Mouse (Mus musculus) layer of hippocampus, postnatal 10 days (tissue): ENCODE results near the gene Rnaseh2c. TPM values are rescaled to one million over a fixed set of nuclear protein-coding genes. Genes with fewer than 3 reads are reported as not detected.

Experiments used
- DNase-seq, 2 experiments: peaks; one replicate each; pipeline ENCODE4 v3.0.0; 2021; ENCODE audit warnings: low spot score in 2 of 2
- long read RNA-seq: library from polyadenylated mRNA; stranded (forward); transcript quantifications from one replicate; pipeline ENCODE4 v2.0.0, GENCODE M21; 2023
- total RNA-seq, 2 experiments: library from RNA; stranded (reverse); gene quantifications; 2 replicates each; pipeline ENCODE4 v1.2.3; 2021

The Rnaseh2c gene
- 10 to 100 TPM; 70.8 to 73.5 TPM for total RNA-seq
- long read RNA-seq, transcript Rnaseh2c-201 (4 exons, 1,126 nt): major isoform, 16 of 19 reads
- long read RNA-seq, partial matches to known transcripts: 0 of 19 reads
- long read RNA-seq, other reads (novel, unspliced or antisense): 1 of 19 reads

GRCm38 (mm10) chr19:5601752-5602541, at the start of gene Rnaseh2c:
TSS of gene Rnaseh2c (plus strand) at chr19:5601873.
- peak; percentile 65 to 78 for DNase-seq

DNA sequence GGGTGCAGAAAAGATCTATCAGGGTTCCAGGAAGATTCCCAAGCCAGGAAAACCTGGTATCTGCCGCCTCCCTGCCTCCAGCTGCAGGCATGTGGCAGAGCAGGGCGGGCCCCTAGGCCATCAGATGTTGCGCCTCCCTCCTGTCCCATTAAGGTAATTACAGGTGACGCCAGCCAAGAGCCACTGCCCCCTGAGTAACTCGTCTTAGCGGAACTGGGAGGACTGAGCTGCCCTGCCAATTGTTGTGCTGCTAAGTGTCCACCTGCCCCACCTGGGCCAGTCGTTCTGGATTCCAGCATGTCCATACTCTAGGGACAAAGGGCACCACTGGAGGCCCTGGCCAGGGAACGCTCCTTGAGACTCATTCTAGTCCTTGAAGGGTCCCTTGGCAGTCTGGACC, 47.9 kb upstream of the Rnaseh2c start:
- no peak for DNase-seq

GRCm38 (mm10) chr19:5554212-5554611, 47.5 kb upstream of the Rnaseh2c start:
- DNase-seq: no peak

GRCm38 (mm10) chr19:5558169-5558568, 43.5 kb upstream of the Rnaseh2c start:
- DNase-seq: no peak

GRCm38 (mm10) chr19:5558770-5559169, 42.9 kb upstream of the Rnaseh2c start:
- no peak for DNase-seq

DNA sequence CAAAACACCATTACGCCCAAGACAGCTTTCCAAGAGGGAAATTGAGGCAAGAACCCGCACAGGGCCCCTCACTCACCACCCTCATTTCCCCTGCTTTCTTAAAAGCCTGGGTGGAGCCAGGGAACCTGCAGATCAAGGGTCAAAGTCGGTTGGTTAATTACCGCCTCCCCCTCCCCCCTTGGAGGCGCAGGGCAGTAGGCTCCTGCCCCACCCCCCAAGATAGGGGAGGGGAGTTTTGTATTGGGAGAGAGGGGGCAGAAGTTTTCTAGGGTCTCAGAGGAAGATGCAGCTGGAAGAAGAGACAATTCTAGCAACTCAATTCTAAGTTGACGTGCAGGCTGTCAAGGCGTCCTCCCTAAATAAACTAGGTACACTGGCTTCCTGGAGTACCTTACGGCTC, 42.4 kb upstream of the Rnaseh2c start:
- no peak for DNase-seq

- no peak for DNase-seq
Observed at GRCm38 (mm10) chr19:5559631-5560456, 41.8 kb upstream of the Rnaseh2c start.

DNA sequence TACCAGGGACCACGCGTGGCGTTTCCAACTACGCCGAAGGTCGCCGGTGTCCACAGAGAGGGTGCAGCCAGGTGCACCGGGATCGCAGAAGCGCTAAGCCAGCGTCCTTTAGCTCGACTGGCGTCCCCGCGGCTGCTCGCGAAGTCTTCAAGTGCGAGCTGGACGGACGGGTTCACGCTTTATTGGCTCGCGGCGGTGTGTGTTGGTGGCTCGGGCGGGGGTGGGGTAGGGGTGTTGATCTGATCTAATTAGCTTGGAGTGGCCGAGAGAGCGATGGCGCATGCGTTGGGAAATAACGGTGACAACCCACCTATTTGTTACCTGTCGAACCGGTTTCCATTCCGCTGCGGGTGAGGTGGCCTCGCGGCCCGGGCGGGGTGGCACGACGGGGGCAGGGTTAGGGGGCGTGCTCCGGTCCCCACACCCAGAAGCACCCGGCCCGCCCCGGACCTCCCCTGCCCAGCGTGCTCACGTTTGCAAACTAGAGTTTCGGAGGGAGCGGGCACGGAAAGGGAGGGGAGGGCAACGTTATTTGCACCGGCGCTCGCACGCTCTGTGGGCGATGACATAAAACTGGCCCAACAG, 41.1 kb upstream of the Rnaseh2c start, which contains the start of gene Ovol1:
Gene Ovol1 (minus strand): TSS at position 190 of the 585 bp plus-strand sequence.
- DNase-seq: no peak

- DNase-seq: no peak
Observed at GRCm38 (mm10) chr19:5561252-5561790, 40.4 kb upstream of the Rnaseh2c start.

- no peak for DNase-seq
Observed at GRCm38 (mm10) chr19:5561886-5562285, 39.8 kb upstream of the Rnaseh2c start.

GRCm38 (mm10) chr19:5562776-5563175, 38.9 kb upstream of the Rnaseh2c start:
- DNase-seq: no peak

GRCm38 (mm10) chr19:5566316-5566715, 35.4 kb upstream of the Rnaseh2c start:
- DNase-seq: no peak

- DNase-seq: no peak
Observed at GRCm38 (mm10) chr19:5567180-5567533, 34.5 kb upstream of the Rnaseh2c start.

- DNase-seq: peak; percentile 93
Observed at GRCm38 (mm10) chr19:5567534-5568469, 33.9 kb upstream of the Rnaseh2c start, which contains the start of gene Ap5b1. TSS of gene Ap5b1 (plus strand) at chr19:5568025.

DNA sequence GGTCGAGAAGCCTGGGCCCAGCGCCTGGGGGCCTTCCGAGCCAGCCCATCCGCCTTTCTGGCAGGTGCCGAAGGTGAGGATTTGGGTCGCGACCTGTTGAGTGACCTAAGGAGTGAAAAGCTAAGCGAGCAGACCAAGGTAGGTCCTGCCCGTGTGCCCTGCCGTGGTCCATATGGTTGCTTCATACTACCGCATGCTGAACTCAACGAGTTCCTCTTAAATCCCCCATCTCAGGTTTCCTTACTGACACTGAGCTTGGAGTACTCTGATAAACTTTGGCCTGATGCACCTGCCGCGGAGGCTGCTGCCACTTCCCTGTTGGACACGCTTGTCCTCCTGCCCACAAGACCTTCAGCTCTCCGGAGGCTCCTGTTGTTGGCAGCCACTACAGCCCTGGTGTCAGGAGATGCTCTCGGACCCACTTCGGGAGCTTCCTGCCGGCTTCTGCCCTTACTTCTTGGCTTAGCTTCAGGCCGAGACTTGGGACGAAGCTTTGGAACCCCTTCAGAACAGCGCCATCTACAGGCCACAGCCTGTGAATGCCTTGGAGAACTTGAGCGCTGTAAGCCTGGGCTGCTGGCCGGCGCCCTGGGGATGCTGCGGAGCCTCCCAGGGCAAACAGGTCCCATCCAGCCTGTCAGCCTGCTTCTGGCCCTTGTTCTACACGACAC, 33.1 kb upstream of the Rnaseh2c start:
- DNase-seq: peak; percentile 86 to 89

DNA sequence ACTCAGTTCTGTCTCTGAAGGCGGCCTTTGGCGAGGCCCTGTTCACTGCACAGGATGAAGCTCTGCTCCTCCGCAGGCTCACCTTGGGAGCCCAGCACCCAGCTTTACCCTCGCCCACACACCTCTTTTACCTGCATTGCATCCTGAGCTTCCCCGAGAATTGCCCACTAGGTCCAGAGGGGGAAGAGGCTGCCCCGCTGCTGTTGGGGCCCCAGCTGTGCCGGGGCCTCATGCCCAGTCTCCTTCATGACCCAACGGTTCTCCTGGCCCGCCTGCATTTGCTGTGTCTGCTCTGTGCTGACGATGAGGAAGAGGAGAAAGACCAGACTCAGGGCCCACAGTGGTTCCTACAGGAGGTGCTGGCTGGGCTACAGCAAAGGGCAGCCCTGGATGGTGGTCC, 32.2 kb upstream of the Rnaseh2c start:
- DNase-seq: no peak

DNA sequence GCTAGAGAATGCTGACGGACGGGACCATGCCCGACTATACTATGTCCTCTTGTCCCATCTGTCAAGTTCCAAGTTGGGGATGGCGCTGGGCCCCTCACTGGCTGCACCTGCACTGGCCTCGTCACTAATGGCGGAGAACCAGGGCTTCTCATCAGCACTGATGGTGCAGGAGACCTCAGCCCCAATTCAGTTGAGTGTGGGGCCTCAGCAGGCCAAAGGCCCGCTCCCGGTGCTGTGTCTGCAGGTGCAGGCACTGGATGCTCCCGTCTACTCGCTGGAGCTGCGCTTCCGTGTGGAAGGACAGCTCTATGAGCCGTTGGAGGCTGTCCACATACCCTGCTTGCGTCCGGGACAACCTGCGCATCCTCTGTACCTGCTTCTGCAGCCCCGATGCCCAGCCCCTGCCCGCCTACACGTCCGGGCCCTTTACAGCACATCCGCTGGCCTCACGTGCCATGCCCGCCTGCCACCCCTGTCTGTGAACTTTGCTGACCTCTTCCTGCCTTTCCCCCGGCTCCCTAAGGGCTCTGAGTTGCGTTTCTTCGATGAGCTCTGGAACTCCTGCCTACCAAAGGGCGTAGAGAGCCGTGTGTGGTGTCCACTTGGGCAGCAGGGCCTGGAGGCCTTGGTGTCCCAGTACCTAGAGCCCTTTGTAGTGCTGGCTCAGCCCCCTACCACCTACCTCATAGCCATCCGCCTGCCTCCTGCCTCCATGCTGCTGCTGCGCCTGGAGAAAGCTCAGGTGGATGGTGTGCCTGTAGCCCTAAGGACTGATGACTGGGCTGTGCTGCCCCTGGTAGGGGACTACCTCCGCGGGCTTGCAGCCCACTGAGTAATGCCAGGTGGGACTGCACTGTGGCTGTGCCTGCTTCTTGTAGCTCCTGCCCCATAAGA, 31.1 kb upstream of the Rnaseh2c start:
- DNase-seq: no peak

GRCm38 (mm10) chr19:5571831-5572230, 29.8 kb upstream of the Rnaseh2c start:
- DNase-seq: no peak
